10 mouse cellular contexts compared by ENCODE assay signal in genomic region chr2:53026056-53026769, GRCm38 (mm10).
DNase-seq lines count a peak whose midpoint lies in the region; ATAC-seq lines count a peak whose summit lies in the region.
"Had no signal": no experiment of that assay in that cellular context is flagged by ENCODE, and none has a peak within 500 bp of the region (broad histone marks: within the 10 kb centered on the region; RNA-seq: fewer than 3 reads in every experiment).

No protein-coding gene starts in this region.

- no peak overlapping the region for H3K27ac ChIP-seq in kidney, embryonic 16.5 days (ENCODE audit: low read length)
- H3K27ac ChIP-seq in heart, embryonic 16.5 days (ENCODE audit: low read length): no peak overlapping the region
- H3K27ac ChIP-seq in liver, embryonic 11.5 days (ENCODE audit: low read depth, low read length): no peak overlapping the region; the same call in 1 of the 2 replicates
- H3K27ac ChIP-seq: liver, embryonic 14.5 days had no signal

- ATAC-seq in kidney, embryonic 16.5 days (ENCODE audit: low FRiP score, low TSS enrichment): no peak
- ATAC-seq in heart, embryonic 16.5 days (replicated peaks; ENCODE audit: extremely low read depth, insufficient read depth, low FRiP score): peak; percentile 37; the same call in 1 of the 2 replicates
- ATAC-seq in liver, embryonic 11.5 days (replicated peaks; ENCODE audit: low FRiP score): no peak

- no peaks in the 10 kb centered on the region for H3K9me3 ChIP-seq in kidney, embryonic 16.5 days (ENCODE audit: low read length)
- no peaks in the 10 kb centered on the region for H3K9me3 ChIP-seq in heart, embryonic 16.5 days (replicated peaks; ENCODE audit: control insufficient read depth, low read length)
- H3K9me3 ChIP-seq in liver, embryonic 11.5 days (ENCODE audit: control insufficient read depth, low read length): no peaks in the 10 kb centered on the region

- H3K27me3 ChIP-seq in kidney, embryonic 16.5 days (ENCODE audit: insufficient read depth, low read length): no peaks in the 10 kb centered on the region
- no peaks in the 10 kb centered on the region for H3K27me3 ChIP-seq in heart, embryonic 16.5 days (ENCODE audit: control insufficient read depth, insufficient read depth, low read length)
- no peaks in the 10 kb centered on the region for H3K27me3 ChIP-seq in liver, embryonic 11.5 days (replicated peaks; ENCODE audit: control insufficient read depth, insufficient read depth, low read length)

- peak; percentile 50 for DNase-seq in cerebellum, adult 9-10 months
- DNase-seq in cerebellum, postnatal 4 days (ENCODE audit: low spot score in 2 of 2): no peak
- DNase-seq in kidney, postnatal 14 days: peak; percentile 54
- DNase-seq in lung, postnatal 25 days (ENCODE audit: low spot score): peak; percentile 42
- DNase-seq in liver, embryonic 11.5 days (ENCODE audit: low spot score): no peak
- no peak for DNase-seq in left cerebral cortex, postnatal 4 days
- DNase-seq: adrenal gland, postnatal 14 days had no signal

- H3K9ac ChIP-seq in kidney, embryonic 16.5 days (replicated peaks; ENCODE audit: low read length): no peak overlapping the region
- no peak overlapping the region for H3K9ac ChIP-seq in heart, embryonic 16.5 days (ENCODE audit: low read length)
- no peak overlapping the region for H3K9ac ChIP-seq in liver, embryonic 11.5 days (ENCODE audit: low read depth, low read length)
- H3K9ac ChIP-seq: liver, embryonic 14.5 days had no signal

- peaks cover 7% of the 10 kb centered on the region for H3K36me3 ChIP-seq in kidney, embryonic 16.5 days (ENCODE audit: insufficient read depth, low read length)
- H3K36me3 ChIP-seq in heart, embryonic 16.5 days (ENCODE audit: control insufficient read depth, insufficient read depth): no peaks in the 10 kb centered on the region
- no peaks in the 10 kb centered on the region for H3K36me3 ChIP-seq in liver, embryonic 11.5 days (ENCODE audit: control insufficient read depth, insufficient read depth, low read length)

- WGBS in kidney, embryonic 16.5 days: 73% methylated on average over 5 of the region's 5 CpGs
- WGBS in heart, embryonic 16.5 days: 55% methylated on average over 5 of the region's 5 CpGs
- 73% methylated on average over 5 of the region's 5 CpGs for WGBS in liver, embryonic 11.5 days

- peaks cover 15% of the 10 kb centered on the region for H3K4me1 ChIP-seq in kidney, embryonic 16.5 days (ENCODE audit: insufficient read depth, low read length)
- peaks cover 4% of the 10 kb centered on the region; the same call in 1 of the 2 replicates for H3K4me1 ChIP-seq in heart, embryonic 16.5 days (ENCODE audit: control insufficient read depth, insufficient read depth, low read length)
- no peaks in the 10 kb centered on the region for H3K4me1 ChIP-seq in liver, embryonic 11.5 days (replicated peaks; ENCODE audit: control insufficient read depth, insufficient read depth, low read length)

- intact Hi-C loops in left cerebral cortex, postnatal 4 days (cut with DNase I): no loop called here

- no peak overlapping the region for H3K4me2 ChIP-seq in kidney, embryonic 16.5 days (replicated peaks; ENCODE audit: low read depth, low read length)
- H3K4me2 ChIP-seq in heart, embryonic 16.5 days (ENCODE audit: low read depth, low read length): no peak overlapping the region
- no peak overlapping the region for H3K4me2 ChIP-seq in liver, embryonic 11.5 days

- H3K4me3 ChIP-seq in kidney, embryonic 16.5 days (ENCODE audit: low read length): no peak overlapping the region
- no peak overlapping the region for H3K4me3 ChIP-seq in heart, embryonic 16.5 days (ENCODE audit: low read length)
- no peak overlapping the region for H3K4me3 ChIP-seq in liver, embryonic 11.5 days (ENCODE audit: low read depth, low read length)

Comparison
In these comparisons a context has a peak if more than half of its experiments do, and no peak if none do; other contexts are left out.
1. DNase-seq: peak in cerebellum, adult 9-10 months (single experiment), kidney, postnatal 14 days (single experiment) and lung, postnatal 25 days (single experiment); none in cerebellum, postnatal 4 days (0 of 2), liver, embryonic 11.5 days (single experiment) and left cerebral cortex, postnatal 4 days (single experiment).